Mouse (Mus musculus) CH12.LX (cell line): ENCODE measurements at regions not wholly inside any gene's neighbourhood (a gene's known extent, or its start where the extent isn't known, plus 50 kb on each side); places are given as distances from the start of the nearest gene placed in this dataset.

ENCODE experiments used
- DNase-seq: peaks from one replicate; pipeline ENCODE4 v3.0.0-alpha.2; 2013; ENCODE audit errors: extremely low read depth
- H3K27ac ChIP-seq: 2 replicates; pipeline ENCODE4 v1.5.1; 2012; ENCODE audit warnings: low read depth, mild to moderate bottlenecking, control low read depth, moderate library complexity; ENCODE audit not compliant: insufficient read depth
- H3K27me3 ChIP-seq: replicated peaks from 2 replicates; pipeline ENCODE3; 2012; ENCODE audit warnings: inconsistent platforms
- H3K36me3 ChIP-seq, 2 experiments: replicated peaks in 1 of 2; 2 replicates each; pipeline versions ENCODE3 to v1.6.1; 2012; ENCODE audit warnings: inconsistent platforms in 1 of 2, low read length in 1 of 2, mild to moderate bottlenecking in 1 of 2, mixed read lengths in 1 of 2, moderate library complexity in 1 of 2; ENCODE audit not compliant: control insufficient read depth in 1 of 2, insufficient read depth in 1 of 2
- H3K4me1 ChIP-seq, 2 experiments: 2 replicates each; pipeline ENCODE4 v1.6.1; 2012; ENCODE audit warnings: inconsistent platforms in 1 of 2, moderate library complexity in 1 of 2; ENCODE audit not compliant: insufficient read depth in 2 of 2, control insufficient read depth in 1 of 2
- H3K4me2 ChIP-seq: 2 replicates; pipeline ENCODE4 v1.6.1; 2012; ENCODE audit warnings: low read depth, mild to moderate bottlenecking, control low read depth; ENCODE audit not compliant: poor library complexity, insufficient read depth, severe bottlenecking
- H3K4me3 ChIP-seq, 3 experiments: fragments of 150-350 bp in 1 of 3; sonication (generic) in 1 of 3; replicated peaks in 1 of 3; 2 replicates each; pipeline versions ENCODE3 to v1.5.1; 2011 to 2012; ENCODE audit warnings: low read depth in 2 of 3, low read length in 2 of 3, mild to moderate bottlenecking in 2 of 3, moderate library complexity in 2 of 3, control low read depth in 1 of 3, improper control_type of control experiment in 1 of 3, inconsistent platforms in 1 of 3, mixed read lengths in 1 of 3; ENCODE audit not compliant: poor library complexity in 1 of 3
- H3K79me2 ChIP-seq: replicated peaks from 2 replicates; pipeline ENCODE4 v1.6.1; 2012; ENCODE audit warnings: mild to moderate bottlenecking, moderate library complexity; ENCODE audit not compliant: control insufficient read depth, poor library complexity, insufficient read depth, severe bottlenecking; ENCODE audit errors: extremely low read depth
- H3K9ac ChIP-seq: 2 replicates; pipeline ENCODE4 v1.6.1; 2012; ENCODE audit warnings: low read depth, mild to moderate bottlenecking, control low read depth, moderate library complexity; ENCODE audit not compliant: insufficient read depth
- H3K9me3 ChIP-seq: replicated peaks from 2 replicates; pipeline ENCODE3; 2012; ENCODE audit warnings: low read length, inconsistent platforms, mixed read lengths
- BHLHE40 ChIP-seq: IDR thresholded peaks from 2 replicates; pipeline ENCODE4 v1.6.1; 2011; ENCODE audit warnings: mild to moderate bottlenecking, low read depth, low read length, improper control_type of control experiment
- CTCF ChIP-seq, 2 experiments: IDR thresholded peaks in 1 of 2; conservative IDR thresholded peaks in 1 of 2; 2 replicates each; pipeline ENCODE4 v1.5.1; 2011 to 2012; ENCODE audit warnings: low read depth in 2 of 2, low read length in 2 of 2, improper control_type of control experiment in 1 of 2, inconsistent platforms in 1 of 2, mild to moderate bottlenecking in 1 of 2, moderate library complexity in 1 of 2
- E2F4 ChIP-seq: IDR thresholded peaks from 2 replicates; pipeline ENCODE4 v1.6.1; 2011; ENCODE audit warnings: low read depth, low read length, improper control_type of control experiment; ENCODE audit not compliant: insufficient replicate concordance
- EP300 ChIP-seq: IDR thresholded peaks from 2 replicates; pipeline ENCODE4 v1.6.1; 2011; ENCODE audit warnings: low read length, improper control_type of control experiment
- HCFC1 ChIP-seq: IDR thresholded peaks from 2 replicates; pipeline ENCODE4 v1.6.1; 2012; ENCODE audit warnings: low read depth, mild to moderate bottlenecking, inconsistent platforms, low read length, improper control_type of control experiment
- IRF4 ChIP-seq: IDR thresholded peaks from 2 replicates; pipeline ENCODE4 v1.6.1; 2014; ENCODE audit warnings: low read depth, mild to moderate bottlenecking, inconsistent platforms, low read length, improper control_type of control experiment
- JUN ChIP-seq: IDR thresholded peaks from 2 replicates; pipeline ENCODE4 v1.6.1; 2011; ENCODE audit warnings: low read depth, mild to moderate bottlenecking, low read length, improper control_type of control experiment, moderate library complexity; ENCODE audit not compliant: insufficient read depth
- JUND ChIP-seq: conservative IDR thresholded peaks from 2 replicates; pipeline ENCODE4 v1.6.1; 2011; ENCODE audit warnings: low read depth, low read length, improper control_type of control experiment
- KAT2A ChIP-seq: IDR thresholded peaks from 2 replicates; pipeline ENCODE4 v1.6.1; 2012; ENCODE audit warnings: low read length, improper control_type of control experiment, inconsistent platforms; ENCODE audit not compliant: insufficient replicate concordance
- MAFK ChIP-seq: IDR thresholded peaks from 2 replicates; pipeline ENCODE4 v1.6.1; 2011; ENCODE audit warnings: low read length, improper control_type of control experiment; ENCODE audit not compliant: insufficient replicate concordance
- MAX ChIP-seq: IDR thresholded peaks from 2 replicates; pipeline ENCODE4 v1.6.1; 2011; ENCODE audit warnings: low read length, improper control_type of control experiment
- MEF2A ChIP-seq: IDR thresholded peaks from 2 replicates; pipeline ENCODE4 v1.6.1; 2014; ENCODE audit warnings: low read depth, mild to moderate bottlenecking, inconsistent platforms, low read length, improper control_type of control experiment, borderline replicate concordance
- MXI1 ChIP-seq: IDR thresholded peaks from 2 replicates; pipeline ENCODE4 v1.6.1; 2011; ENCODE audit warnings: mild to moderate bottlenecking, low read depth, low read length, improper control_type of control experiment
- NELFE ChIP-seq: IDR thresholded peaks from 2 replicates; pipeline ENCODE4 v1.6.1; 2011; ENCODE audit warnings: low read depth, low read length, improper control_type of control experiment
- NRF1 ChIP-seq: IDR thresholded peaks from 2 replicates; pipeline ENCODE4 v1.6.1; 2014; ENCODE audit warnings: low read depth, mild to moderate bottlenecking, inconsistent platforms, low read length, improper control_type of control experiment, moderate library complexity
- POLR2AphosphoS2 ChIP-seq: IDR thresholded peaks from 2 replicates; pipeline ENCODE4 v1.6.1; 2011; ENCODE audit warnings: low read depth, low read length, improper control_type of control experiment
- RAD21 ChIP-seq: IDR thresholded peaks from 2 replicates; pipeline ENCODE4 v1.6.1; 2011; ENCODE audit warnings: low read depth, mild to moderate bottlenecking, low read length, improper control_type of control experiment, moderate library complexity
- SIN3A ChIP-seq: IDR thresholded peaks from 2 replicates; pipeline ENCODE4 v1.6.1; 2012; ENCODE audit warnings: low read length, improper control_type of control experiment, inconsistent platforms
- SMC3 ChIP-seq: IDR thresholded peaks from 2 replicates; pipeline ENCODE4 v1.6.1; 2011; ENCODE audit warnings: low read depth, low read length, improper control_type of control experiment
- TCF12 ChIP-seq: IDR thresholded peaks from 2 replicates; pipeline ENCODE4 v1.6.1; 2014; ENCODE audit warnings: low read depth, mild to moderate bottlenecking, inconsistent platforms, low read length, improper control_type of control experiment
- UBTF ChIP-seq: IDR thresholded peaks from 2 replicates; pipeline ENCODE4 v1.6.1; 2012; ENCODE audit warnings: low read depth, mild to moderate bottlenecking, inconsistent platforms, low read length, improper control_type of control experiment, moderate library complexity
- USF2 ChIP-seq: conservative IDR thresholded peaks from 2 replicates; pipeline ENCODE4 v1.6.1; 2011; ENCODE audit warnings: low read depth, low read length, improper control_type of control experiment
- ZC3H11A ChIP-seq: IDR thresholded peaks from 2 replicates; pipeline ENCODE4 v1.6.1; 2012; ENCODE audit warnings: low read depth, mild to moderate bottlenecking, inconsistent platforms, low read length, improper control_type of control experiment
- ZKSCAN1 ChIP-seq: IDR thresholded peaks from 2 replicates; pipeline ENCODE4 v1.6.1; 2012; ENCODE audit warnings: low read depth, inconsistent platforms, low read length, improper control_type of control experiment, borderline replicate concordance
- dilution Hi-C: fragments of 300-500 bp; cut with MboI; formaldehyde crosslinking; loops from 2 replicates; pipeline ENCODE4 v1.14.3; 2020; ENCODE audit warnings: low sequenced_read_pairs; ENCODE audit not compliant: extremely low pct_unique_long_range_greater_than_20kb, extremely low pct_ligation_motif_present
- in situ Hi-C: fragments of 300-500 bp; cut with MboI; formaldehyde crosslinking; loops from 3 replicates; pipeline ENCODE4 v1.14.3; 2019; ENCODE audit warnings: low sequenced_read_pairs, low pct_ligation_motif_present, low pct_unique_long_range_greater_than_20kb, mixed read lengths

DNA sequence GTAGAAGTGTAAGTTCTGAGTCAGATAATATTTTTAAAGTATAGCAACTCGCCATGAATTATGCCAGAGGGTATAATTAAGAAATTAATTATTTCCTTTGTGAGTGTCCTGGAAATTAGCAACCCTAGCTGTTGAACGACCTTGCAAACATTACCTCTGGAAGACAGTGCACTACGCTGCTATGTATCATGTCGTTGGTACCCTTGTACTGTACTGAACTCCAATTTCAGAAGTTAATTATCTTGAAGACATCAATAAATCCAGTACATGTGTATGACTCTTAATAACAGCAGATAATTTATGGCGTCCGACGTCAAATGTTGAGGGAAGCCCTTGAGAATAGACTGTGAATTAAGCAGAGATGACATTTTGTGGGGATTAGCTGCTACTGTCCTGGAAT is 56.4 kb upstream of the Usp25 start:
- no peaks in the 10 kb centered on the region for H3K27me3 ChIP-seq
- H3K9me3 ChIP-seq: peaks cover 5% of the 10 kb centered on the region
- TF ChIP-seq BHLHE40 (no peak), JUND (no peak), HCFC1 (no peak), USF2 (no peak), E2F4 (no peak), CTCF (conservative IDR thresholded peaks at IDR 0.05 in 1 of 2, IDR thresholded peaks at IDR 0.05 in 1 of 2; ENCODE audit: low read depth in 2 of 2, low read length in 2 of 2) (no peak), MEF2A (no peak), NELFE (no peak), ZC3H11A (no peak), SIN3A (no peak)
- TF ChIP-seq, all 38 proteins: peak for 0
- Histone ChIP-seq H3K27ac (no peak overlapping the region), H3K36me3 (no peaks in the 10 kb centered on the region), H3K4me3 (no peak overlapping the region), H3K4me1 (no peaks in the 10 kb centered on the region), H3K9ac (no peak overlapping the region), H3K79me2 (no peaks in the 10 kb centered on the region), H3K4me2 (no peak overlapping the region)
- in situ Hi-C loops: no loop called here
- DNase-seq: no peak
- dilution Hi-C loops: no loop called here

GRCm38 (mm10) chr16:76950836-76951486 is 62.5 kb upstream of the Usp25 start:
- H3K4me3 ChIP-seq: no peak overlapping the region
- dilution Hi-C loops: no loop called here
- no peak for DNase-seq
- H3K9me3 ChIP-seq: peaks cover 11% of the 10 kb centered on the region
- H3K79me2 ChIP-seq: no peaks in the 10 kb centered on the region
- no peak overlapping the region for H3K4me2 ChIP-seq
- no peaks in the 10 kb centered on the region for H3K36me3 ChIP-seq
- H3K27ac ChIP-seq: no peak overlapping the region
- H3K4me1 ChIP-seq: no peaks in the 10 kb centered on the region
- no peak overlapping the region for H3K9ac ChIP-seq
- H3K27me3 ChIP-seq: no peaks in the 10 kb centered on the region
- in situ Hi-C loops: no loop called here
- TF ChIP-seq JUN (no peak), SMC3 (no peak), NRF1 (no peak), IRF4 (no peak), EP300 (no peak), NELFE (no peak), POLR2AphosphoS2 (no peak), UBTF (no peak), USF2 (no peak), KAT2A (no peak), RAD21 (no peak), JUND (no peak), ZKSCAN1 (no peak), MAFK (no peak), MAX (no peak), MXI1 (no peak), TCF12 (no peak)
